Mouse (Mus musculus) spleen, adult 2 months (tissue): ENCODE measurements around the gene Cox6b1.

Experiments used
- CTCF ChIP-seq: fragments of 200-500 bp; IDR thresholded peaks from 2 replicates; pipeline ENCODE4 v1.5.1; 2011; ENCODE audit warnings: mild to moderate bottlenecking, inconsistent platforms; ENCODE audit not compliant: insufficient read depth, insufficient read length, insufficient replicate concordance; ENCODE audit errors: extremely low read depth
- POLR2A ChIP-seq: fragments of 200-500 bp; IDR thresholded peaks from 2 replicates; pipeline ENCODE4 v1.6.1; 2011; ENCODE audit warnings: low read depth, low read length, inconsistent platforms

- TF ChIP-seq CTCF (no peak), POLR2A (no peak)
Measured at GRCm38 (mm10) chr7:30585170-30585569, 40.8 kb downstream of the Cox6b1 start.
